Mouse (Mus musculus): ENCODE results near the gene Foxn3. TPM values are rescaled to one million over a fixed set of nuclear protein-coding genes. Genes with fewer than 3 reads are reported as not detected.

Foxn3 gene
- total and polyA plus RNA-seq, 2 experiments from 2014 or later: 50.4 to 69.0 TPM

GRCm38 (mm10) chr12:99279426-99279825, 284.0 kb downstream of the Foxn3 start:
- Histone ChIP-seq H3K4me2 (ENCODE audit: low read depth, low read length) (no peak overlapping the region), H3K36me3 (ENCODE audit: insufficient read depth, low read length) (no peaks in the 10 kb centered on the region), H3K4me3 (ENCODE audit: low read length) (no peak overlapping the region), H3K27ac (no peak overlapping the region), H3K4me1 (ENCODE audit: insufficient read depth, low read length) (no peaks in the 10 kb centered on the region), H3K27me3 (ENCODE audit: insufficient read depth, low read length) (no peaks in the 10 kb centered on the region), H3K9me3 (ENCODE audit: low read length) (no peaks in the 10 kb centered on the region), H3K9ac (replicated peaks; ENCODE audit: low read length) (no peak overlapping the region)
- ATAC-seq: no peak
- no peak for DNase-seq (ENCODE audit: low spot score)
- WGBS: 89% methylated on average over 4 of the region's 4 CpGs
- no peak for TF ChIP-seq CTCF (IDR thresholded peaks at IDR 0.05; ENCODE audit: low read depth)

DNA sequence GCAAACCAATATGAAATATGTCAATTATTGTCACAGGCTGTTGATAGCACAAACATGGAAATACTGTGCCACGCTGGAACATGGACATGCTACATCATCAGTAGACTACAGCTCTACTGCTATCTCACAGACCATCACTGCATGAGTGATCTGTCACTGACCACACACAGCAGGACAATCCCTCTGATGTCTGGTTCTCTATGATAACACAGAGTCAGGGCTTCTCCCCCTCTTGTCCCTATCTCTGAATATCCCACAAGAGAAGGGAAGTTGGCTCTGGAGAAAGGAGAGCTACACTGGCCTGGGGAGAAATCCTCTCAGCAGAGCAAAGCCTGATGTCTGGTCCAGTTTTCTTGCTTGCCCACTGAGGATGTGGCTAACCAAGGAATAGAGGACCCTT, 288.8 kb downstream of the Foxn3 start:
- DNase-seq (ENCODE audit: low spot score) (no peak), ATAC-seq (no peak)
- Histone ChIP-seq H3K9me3 (ENCODE audit: low read length) (no peaks in the 10 kb centered on the region), H3K9ac (replicated peaks; ENCODE audit: low read length) (no peak overlapping the region), H3K27ac (no peak overlapping the region), H3K4me1 (ENCODE audit: insufficient read depth, low read length) (peaks cover 10% of the 10 kb centered on the region; the same call in 1 of the 2 replicates), H3K4me3 (ENCODE audit: low read length) (no peak overlapping the region), H3K27me3 (ENCODE audit: insufficient read depth, low read length) (no peaks in the 10 kb centered on the region), H3K36me3 (ENCODE audit: insufficient read depth, low read length) (no peaks in the 10 kb centered on the region), H3K4me2 (ENCODE audit: low read depth, low read length) (no peak overlapping the region)
- no peak for TF ChIP-seq CTCF (IDR thresholded peaks at IDR 0.05; ENCODE audit: low read depth)
- 87% methylated on average over 1 of the region's 1 CpGs for WGBS

DNA sequence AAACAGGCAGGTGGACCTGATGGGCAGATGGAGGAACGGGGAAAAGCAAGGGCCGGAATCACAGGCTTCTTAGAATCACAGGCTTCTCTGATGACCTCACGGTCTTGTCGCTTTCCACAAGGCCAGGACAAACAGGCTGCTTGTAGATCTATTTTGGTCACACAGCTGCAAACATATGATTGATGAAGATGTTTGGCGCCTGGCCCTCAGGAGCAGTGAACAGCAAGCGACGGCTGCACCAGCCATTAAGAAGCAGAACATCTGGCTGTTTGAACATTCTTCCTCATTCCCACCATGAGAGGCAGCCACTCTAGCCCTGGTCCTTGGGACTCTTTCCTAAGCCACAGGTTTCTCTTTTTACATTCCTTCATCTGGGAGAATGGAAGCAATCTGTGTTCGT, 294.0 kb downstream of the Foxn3 start:
- TF ChIP-seq CTCF (IDR thresholded peaks at IDR 0.05; ENCODE audit: low read depth): no peak
- Histone ChIP-seq H3K4me2 (ENCODE audit: low read depth, low read length) (no peak overlapping the region), H3K27me3 (ENCODE audit: insufficient read depth, low read length) (no peaks in the 10 kb centered on the region), H3K9me3 (ENCODE audit: low read length) (no peaks in the 10 kb centered on the region), H3K36me3 (ENCODE audit: insufficient read depth, low read length) (no peaks in the 10 kb centered on the region), H3K27ac (no peak overlapping the region), H3K4me3 (ENCODE audit: low read length) (no peak overlapping the region), H3K9ac (replicated peaks; ENCODE audit: low read length) (no peak overlapping the region), H3K4me1 (ENCODE audit: insufficient read depth, low read length) (peaks cover 15% of the 10 kb centered on the region; the same call in 1 of the 2 replicates)
- 0 out of 2 replicates have a peak, but pooled peaks have one; percentile 9 for ATAC-seq
- 54% methylated on average over 8 of the region's 8 CpGs for WGBS
- DNase-seq (ENCODE audit: low spot score): no peak

- Histone ChIP-seq H3K27ac (no peak overlapping the region), H3K4me3 (ENCODE audit: low read length) (no peak overlapping the region), H3K9me3 (ENCODE audit: low read length) (no peaks in the 10 kb centered on the region), H3K9ac (replicated peaks; ENCODE audit: low read length) (no peak overlapping the region), H3K4me1 (ENCODE audit: insufficient read depth, low read length) (peaks cover 18% of the 10 kb centered on the region; the same call in 1 of the 2 replicates), H3K4me2 (ENCODE audit: low read depth, low read length) (no peak overlapping the region), H3K27me3 (ENCODE audit: insufficient read depth, low read length) (no peaks in the 10 kb centered on the region), H3K36me3 (ENCODE audit: insufficient read depth, low read length) (no peaks in the 10 kb centered on the region)
- 59% methylated on average over 11 of the region's 11 CpGs for WGBS
- DNase-seq (ENCODE audit: low spot score) (no peak), ATAC-seq (no peak)
- TF ChIP-seq CTCF (IDR thresholded peaks at IDR 0.05; ENCODE audit: low read depth): no peak
Measured at GRCm38 (mm10) chr12:99268954-99269353, 294.4 kb downstream of the Foxn3 start.

- no peak for ATAC-seq
- 84% methylated on average over 11 of the region's 11 CpGs for WGBS
- no peak for DNase-seq (ENCODE audit: low spot score)
Measured at GRCm38 (mm10) chr12:99267732-99268131, 295.6 kb downstream of the Foxn3 start.

GRCm38 (mm10) chr12:99266434-99266833, 296.9 kb downstream of the Foxn3 start:
- Histone ChIP-seq H3K27me3 (ENCODE audit: insufficient read depth, low read length) (no peaks in the 10 kb centered on the region), H3K4me1 (ENCODE audit: insufficient read depth, low read length) (peaks cover 24% of the 10 kb centered on the region; the same call in 1 of the 2 replicates), H3K4me2 (ENCODE audit: low read depth, low read length) (no peak overlapping the region), H3K4me3 (ENCODE audit: low read length) (no peak overlapping the region), H3K27ac (no peak overlapping the region), H3K9ac (replicated peaks; ENCODE audit: low read length) (no peak overlapping the region), H3K36me3 (ENCODE audit: insufficient read depth, low read length) (no peaks in the 10 kb centered on the region), H3K9me3 (ENCODE audit: low read length) (no peaks in the 10 kb centered on the region)
- 52% methylated on average over 7 of the region's 7 CpGs for WGBS
- no peak for TF ChIP-seq CTCF (IDR thresholded peaks at IDR 0.05; ENCODE audit: low read depth)
- DNase-seq (ENCODE audit: low spot score): no peak
- ATAC-seq: no peak

More at GRCm38 (mm10) chr12:99267732-99268131, 295.6 kb downstream of the Foxn3 start:
- Histone ChIP-seq H3K27ac (no peak overlapping the region), H3K9ac (replicated peaks; ENCODE audit: low read length) (no peak overlapping the region), H3K4me1 (ENCODE audit: insufficient read depth, low read length) (peaks cover 18% of the 10 kb centered on the region; the same call in 1 of the 2 replicates), H3K36me3 (ENCODE audit: insufficient read depth, low read length) (no peaks in the 10 kb centered on the region), H3K27me3 (ENCODE audit: insufficient read depth, low read length) (no peaks in the 10 kb centered on the region), H3K9me3 (ENCODE audit: low read length) (no peaks in the 10 kb centered on the region), H3K4me3 (ENCODE audit: low read length) (no peak overlapping the region), H3K4me2 (ENCODE audit: low read depth, low read length) (no peak overlapping the region)
- no peak for TF ChIP-seq CTCF (IDR thresholded peaks at IDR 0.05; ENCODE audit: low read depth)

DNA sequence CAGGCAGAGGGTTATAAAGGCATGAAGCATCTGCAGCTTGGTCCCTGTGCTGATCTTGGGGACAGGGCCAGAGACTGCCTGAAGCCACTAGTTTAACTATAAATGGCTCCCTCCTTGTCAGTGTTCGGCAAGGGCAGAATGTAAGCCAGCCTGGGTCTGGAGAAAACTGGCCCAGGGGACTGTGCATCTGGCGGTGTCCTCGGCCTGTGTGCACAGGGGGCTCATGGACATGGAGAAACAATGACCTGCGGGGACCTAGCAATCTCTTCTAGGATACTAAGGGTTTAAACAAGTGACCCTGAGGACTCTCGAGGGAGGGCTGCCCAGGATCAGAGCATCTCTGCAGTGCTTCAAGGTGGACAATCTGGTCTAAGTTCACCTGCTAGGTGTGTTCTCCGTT, 297.6 kb downstream of the Foxn3 start:
- Histone ChIP-seq H3K27ac (no peak overlapping the region), H3K9me3 (ENCODE audit: low read length) (no peaks in the 10 kb centered on the region), H3K27me3 (ENCODE audit: insufficient read depth, low read length) (no peaks in the 10 kb centered on the region), H3K9ac (replicated peaks; ENCODE audit: low read length) (no peak overlapping the region), H3K36me3 (ENCODE audit: insufficient read depth, low read length) (no peaks in the 10 kb centered on the region), H3K4me1 (ENCODE audit: insufficient read depth, low read length) (peaks cover 24% of the 10 kb centered on the region; the same call in 1 of the 2 replicates), H3K4me2 (ENCODE audit: low read depth, low read length) (no peak overlapping the region), H3K4me3 (ENCODE audit: low read length) (no peak overlapping the region)
- no peak for DNase-seq (ENCODE audit: low spot score)
- TF ChIP-seq CTCF (IDR thresholded peaks at IDR 0.05; ENCODE audit: low read depth): no peak
- no peak for ATAC-seq
- WGBS: 89% methylated on average over 6 of the region's 6 CpGs
